Mouse (Mus musculus) hindbrain, embryonic 16.5 days (tissue): ENCODE results near the gene Tgds. TPM values are rescaled to one million over a fixed set of nuclear protein-coding genes. Genes with fewer than 3 reads are reported as not detected.
"Not testable (repeated sequence)": the region's sequence is repeated elsewhere in the genome, so short reads cannot be mapped to it uniquely, and the experiment has no call there.

Experiments used
- ATAC-seq: fragments of 200-750 bp; cut with Nextera tagmentation; 2 replicates; pipeline ENCODE4 v1.8.0; 2017; ENCODE audit warnings: moderate TSS enrichment, moderate library complexity
- H3K27ac ChIP-seq: fragments of 300-500 bp; sonication (generic); 2 replicates; pipeline ENCODE4 v1.5.1; 2014; ENCODE audit warnings: low read depth, mild to moderate bottlenecking, control low read depth, low read length, moderate library complexity
- H3K27me3 ChIP-seq: fragments of 300-500 bp; sonication (generic); replicated peaks from 2 replicates; pipeline ENCODE4 v1.6.1; 2014; ENCODE audit warnings: low read length; ENCODE audit not compliant: control insufficient read depth, insufficient read depth
- H3K36me3 ChIP-seq: fragments of 300-500 bp; sonication (generic); 2 replicates; pipeline ENCODE4 v1.6.1; 2014; ENCODE audit warnings: mild to moderate bottlenecking, low read length, moderate library complexity, mixed read lengths; ENCODE audit not compliant: control insufficient read depth, insufficient read depth
- H3K4me1 ChIP-seq: fragments of 300-500 bp; sonication (generic); 2 replicates; pipeline ENCODE4 v1.6.1; 2014; ENCODE audit warnings: low read depth, low read length; ENCODE audit not compliant: control insufficient read depth, insufficient read depth
- H3K4me2 ChIP-seq: fragments of 300-500 bp; sonication (generic); 2 replicates; pipeline ENCODE4 v1.6.1; 2014; ENCODE audit warnings: mild to moderate bottlenecking, low read length, control low read depth, moderate library complexity
- H3K4me3 ChIP-seq: fragments of 300-500 bp; sonication (generic); 2 replicates; pipeline ENCODE4 v1.5.1; 2014; ENCODE audit warnings: mild to moderate bottlenecking, low read length, control low read depth, moderate library complexity
- H3K9ac ChIP-seq: fragments of 300-500 bp; sonication (generic); 2 replicates; pipeline ENCODE4 v1.6.1; 2014; ENCODE audit warnings: low read depth, mild to moderate bottlenecking, control low read depth, low read length, moderate library complexity
- H3K9me3 ChIP-seq: fragments of 300-500 bp; sonication (generic); 2 replicates; pipeline ENCODE4 v1.6.1; 2014; ENCODE audit warnings: mild to moderate bottlenecking, low read length, moderate library complexity; ENCODE audit not compliant: control insufficient read depth
- WGBS: fragments of 180-500 bp; shearing (Covaris S2); extraction: QIAGEN DNeasy Blood & Tissue Kit; methylation state at CpG from one replicate; pipeline ENCODE4 v1.1.7; 2014; 5-methylcytosine and 5-hydroxymethylcytosine counted together
- polyA plus RNA-seq: library from polyadenylated mRNA; unstranded; fragments of >200 nt; fragmentation: Nextera tagmentation; extraction: Ambion mirVana; gene quantifications from 2 replicates; pipeline ENCODE4 v1.2.1, GENCODE M21; 2015

The Tgds gene
- polyA plus RNA-seq, 1 experiment from 2014 or later: 15.3 TPM

- H3K9me3 ChIP-seq: no peaks in the 10 kb centered on the region
- ATAC-seq: no peak
- H3K4me3 ChIP-seq: no peak overlapping the region
- WGBS: 94% methylated on average over 6 of the region's 6 CpGs
- no peaks in the 10 kb centered on the region for H3K27me3 ChIP-seq
- no peak overlapping the region for H3K9ac ChIP-seq
- H3K36me3 ChIP-seq: peaks cover 32% of the 10 kb centered on the region
- no peaks in the 10 kb centered on the region for H3K4me1 ChIP-seq
- H3K27ac ChIP-seq: no peak overlapping the region
- H3K4me2 ChIP-seq: no peak overlapping the region
Observed at GRCm38 (mm10) chr14:118113116-118113515, 19.4 kb downstream of the Tgds start.

GRCm38 (mm10) chr14:118107479-118107878 is 25.1 kb downstream of the Tgds start:
- H3K27ac ChIP-seq, H3K4me3 ChIP-seq, H3K36me3 ChIP-seq, H3K27me3 ChIP-seq, H3K4me2 ChIP-seq, H3K4me1 ChIP-seq, H3K9ac ChIP-seq, H3K9me3 ChIP-seq, ATAC-seq: not testable (repeated sequence)
- 100% methylated on average over 2 of the region's 2 CpGs for WGBS

GRCm38 (mm10) chr14:118101227-118101990 is 31.1 kb downstream of the Tgds start:
- no peak for ATAC-seq
- H3K27me3 ChIP-seq: no peaks in the 10 kb centered on the region

GRCm38 (mm10) chr14:118098265-118098664 is 34.3 kb downstream of the Tgds start:
- Histone ChIP-seq H3K9ac (no peak overlapping the region), H3K27me3 (no peaks in the 10 kb centered on the region), H3K36me3 (no peaks in the 10 kb centered on the region), H3K4me3 (no peak overlapping the region), H3K4me1 (no peaks in the 10 kb centered on the region), H3K27ac (no peak overlapping the region), H3K9me3 (no peaks in the 10 kb centered on the region), H3K4me2 (no peak overlapping the region)
- no peak for ATAC-seq
- 79% methylated on average over 2 of the region's 2 CpGs for WGBS

More at GRCm38 (mm10) chr14:118101227-118101990, 31.1 kb downstream of the Tgds start:
- WGBS: 78% methylated on average over 14 of the region's 14 CpGs
- no peak overlapping the region for H3K4me3 ChIP-seq
- H3K9ac ChIP-seq: no peak overlapping the region
- H3K9me3 ChIP-seq: peaks cover 6% of the 10 kb centered on the region; the same call in 1 of the 2 replicates
- no peak overlapping the region for H3K27ac ChIP-seq
- no peak overlapping the region for H3K4me2 ChIP-seq
- H3K4me1 ChIP-seq: no peaks in the 10 kb centered on the region
- no peaks in the 10 kb centered on the region for H3K36me3 ChIP-seq

GRCm38 (mm10) chr14:118089806-118090392 is 42.7 kb downstream of the Tgds start:
- under 1% methylated on average over 18 of the region's 18 CpGs for WGBS
- Histone ChIP-seq H3K27ac (peak overlapping the region; percentile 67), H3K36me3 (no peaks in the 10 kb centered on the region), H3K9ac (peak overlapping the region; percentile 70), H3K4me1 (peaks cover 7% of the 10 kb centered on the region; the same call in 1 of the 2 replicates), H3K27me3 (no peaks in the 10 kb centered on the region), H3K4me2 (peak overlapping the region; percentile 76), H3K9me3 (no peaks in the 10 kb centered on the region), H3K4me3 (peak overlapping the region; percentile 64)
- peak; percentile 53 for ATAC-seq

GRCm38 (mm10) chr14:118089215-118089805 is 43.2 kb downstream of the Tgds start:
- Histone ChIP-seq H3K4me2 (peak overlapping the region; percentile 76), H3K36me3 (no peaks in the 10 kb centered on the region), H3K27me3 (no peaks in the 10 kb centered on the region), H3K9ac (peak overlapping the region; percentile 70), H3K27ac (peak overlapping the region; percentile 67), H3K9me3 (no peaks in the 10 kb centered on the region), H3K4me1 (peaks cover 7% of the 10 kb centered on the region; the same call in 1 of the 2 replicates), H3K4me3 (peak overlapping the region; percentile 64)
- peak; percentile 86 for ATAC-seq
- under 1% methylated on average over 44 of the region's 44 CpGs for WGBS

GRCm38 (mm10) chr14:118088437-118089207 is 43.9 kb downstream of the Tgds start:
- Histone ChIP-seq H3K27me3 (no peaks in the 10 kb centered on the region), H3K9ac (peak overlapping the region; percentile 52), H3K27ac (peak overlapping the region; percentile 35), H3K9me3 (no peaks in the 10 kb centered on the region), H3K36me3 (no peaks in the 10 kb centered on the region), H3K4me3 (peak overlapping the region; percentile 64), H3K4me2 (peak overlapping the region; percentile 76), H3K4me1 (peaks cover 7% of the 10 kb centered on the region; the same call in 1 of the 2 replicates)
- ATAC-seq: peak; percentile 50
- 4% methylated on average over 22 of the region's 22 CpGs for WGBS

- H3K4me2 ChIP-seq: no peak overlapping the region
- ATAC-seq: no peak
- H3K27ac ChIP-seq: no peak overlapping the region
- H3K27me3 ChIP-seq: no peaks in the 10 kb centered on the region
- no peaks in the 10 kb centered on the region for H3K36me3 ChIP-seq
- peaks cover 7% of the 10 kb centered on the region; the same call in 1 of the 2 replicates for H3K4me1 ChIP-seq
- no peak overlapping the region for H3K4me3 ChIP-seq
- no peaks in the 10 kb centered on the region for H3K9me3 ChIP-seq
- no peak overlapping the region for H3K9ac ChIP-seq
- 40% methylated on average over 5 of the region's 5 CpGs for WGBS
Observed at GRCm38 (mm10) chr14:118086271-118087035, 46.1 kb downstream of the Tgds start.
